Mouse (Mus musculus) heart, postnatal 14 days (tissue): Measurements from ENCODE around the gene Bri3. TPM values are rescaled to one million over a fixed set of nuclear protein-coding genes. Genes with fewer than 3 reads are reported as not detected.

ENCODE experiments used
- DNase-seq, 2 experiments: peaks; one replicate each; pipeline ENCODE4 v3.0.0; 2021 to 2022
- intact Hi-C: fragments of 180-260 bp; cut with DNase I; formaldehyde crosslinking; loops from one replicate; pipeline ENCODE4 v1.15.1; 2025
- total RNA-seq, 2 experiments: library from RNA; stranded (reverse); gene quantifications; 2 replicates each; pipeline ENCODE4 v1.2.3; 2021

The Bri3 gene
- total RNA-seq, 2 experiments from 2014 or later = 125 to 128 TPM

- no peak for DNase-seq
- intact Hi-C loops = no loop called here
Measured at GRCm38 (mm10) chr5:144383936-144384335, 139.7 kb downstream of the Bri3 start.

DNA sequence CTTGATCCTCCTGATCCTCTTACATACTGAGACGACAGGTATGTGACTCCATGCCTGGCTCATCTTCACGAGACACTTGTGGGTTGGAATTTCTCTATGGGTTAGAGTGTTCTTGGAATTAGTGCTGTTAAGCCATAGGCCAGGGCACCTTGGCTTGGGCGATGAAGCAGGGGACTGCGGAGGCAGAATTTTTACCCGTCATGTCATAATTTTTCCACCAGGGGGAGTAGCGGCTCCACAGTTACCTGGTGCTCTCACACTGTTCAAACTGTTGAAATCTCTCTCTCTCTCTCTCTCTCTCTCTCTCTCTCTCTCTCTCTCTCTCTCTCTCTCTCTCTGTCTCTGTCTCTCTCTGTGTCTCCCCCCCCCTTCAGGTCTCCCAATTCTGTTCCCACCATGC lies 143.6 kb downstream of the Bri3 start:
- intact Hi-C loops = loop anchor here (2.0 kb wide), 1 partner anchor 347 kb away; no protein-coding TSS in a partner anchor

DNA sequence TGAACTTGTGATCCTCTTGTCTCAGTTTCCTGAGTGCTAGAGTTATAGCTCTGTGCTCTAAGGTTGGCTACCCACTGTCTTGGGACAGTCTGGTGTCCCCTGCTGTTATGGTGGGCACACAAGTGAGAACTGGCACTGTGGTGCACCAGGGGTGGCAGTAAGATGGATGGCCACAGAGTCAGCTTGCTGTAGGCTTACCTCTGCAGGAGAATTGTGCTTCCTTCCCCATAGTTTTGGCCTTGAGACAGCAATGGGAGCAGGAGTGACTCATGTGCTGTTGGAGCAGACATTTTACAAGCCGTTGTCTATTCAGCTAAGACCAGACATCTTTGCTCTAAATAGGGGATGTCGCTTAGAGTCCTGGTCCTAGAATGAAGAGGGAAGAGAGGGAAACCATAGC lies 149.9 kb downstream of the Bri3 start:
- DNase-seq = no peak
- intact Hi-C loops = no loop called here

More for the DNA sequence above, 143.6 kb downstream of the Bri3 start:
- peak; percentile 44 to 70 for DNase-seq

GRCm38 (mm10) chr5:144397566-144397965 lies 153.3 kb downstream of the Bri3 start:
- intact Hi-C loops = no loop called here
- DNase-seq = no peak

- intact Hi-C loops = no loop called here
Measured at GRCm38 (mm10) chr5:144400821-144401220, 156.6 kb downstream of the Bri3 start.

DNA sequence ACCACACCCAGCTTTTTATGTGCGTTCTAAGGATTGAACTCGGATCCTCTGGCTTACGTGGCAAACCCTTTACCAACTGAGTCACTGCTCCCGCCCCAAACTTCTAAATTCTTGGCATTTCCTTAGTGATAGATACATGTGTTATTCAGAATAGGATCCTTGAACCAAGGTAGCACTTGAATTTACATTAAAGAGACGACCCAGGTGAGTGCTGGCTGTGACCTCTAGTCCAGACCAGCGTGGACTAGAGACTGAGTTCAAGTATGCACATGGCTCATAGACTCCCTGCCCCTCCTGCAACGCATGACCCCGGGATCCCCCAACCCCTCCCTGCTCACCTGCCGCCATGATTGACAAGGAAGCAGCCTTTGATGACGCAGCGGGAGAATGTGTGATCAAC lies 162.0 kb downstream of the Bri3 start:
- intact Hi-C loops = no loop called here
- no peak for DNase-seq

More at GRCm38 (mm10) chr5:144400821-144401220, 156.6 kb downstream of the Bri3 start:
- no peak for DNase-seq

- intact Hi-C loops = no loop called here
- DNase-seq = no peak
Measured at GRCm38 (mm10) chr5:144410666-144411065, 166.4 kb downstream of the Bri3 start.

- intact Hi-C loops = no loop called here
Measured at GRCm38 (mm10) chr5:144411702-144412101, 167.5 kb downstream of the Bri3 start.

GRCm38 (mm10) chr5:144412781-144413180 lies 168.5 kb downstream of the Bri3 start:
- intact Hi-C loops = no loop called here
- DNase-seq = no peak

More at GRCm38 (mm10) chr5:144411702-144412101, 167.5 kb downstream of the Bri3 start:
- DNase-seq = peak in 1 of 2 experiments; percentile 1

DNA sequence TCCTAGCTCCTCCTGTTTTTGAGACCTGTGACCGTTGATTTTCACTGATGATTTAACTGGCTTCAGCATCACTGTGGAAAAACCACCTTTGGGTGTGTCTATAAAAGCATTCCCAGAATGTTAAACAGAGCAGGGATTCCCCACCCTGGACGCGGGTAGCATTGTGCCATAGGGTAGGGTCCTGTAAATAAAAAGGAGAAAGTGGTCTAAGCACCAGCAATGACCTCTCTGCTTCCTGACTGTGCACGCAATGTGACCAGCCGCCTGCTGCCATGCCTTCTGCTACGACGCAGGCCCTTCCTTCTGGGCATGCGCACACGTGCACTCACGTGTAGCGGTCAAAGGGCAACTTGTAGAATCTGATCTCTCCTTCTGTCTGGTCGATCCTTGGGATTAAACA lies 174.2 kb downstream of the Bri3 start:
- intact Hi-C loops = no loop called here
- no peak for DNase-seq

- intact Hi-C loops = no loop called here
- no peak for DNase-seq
Measured at GRCm38 (mm10) chr5:144420001-144420400, 175.8 kb downstream of the Bri3 start.

DNA sequence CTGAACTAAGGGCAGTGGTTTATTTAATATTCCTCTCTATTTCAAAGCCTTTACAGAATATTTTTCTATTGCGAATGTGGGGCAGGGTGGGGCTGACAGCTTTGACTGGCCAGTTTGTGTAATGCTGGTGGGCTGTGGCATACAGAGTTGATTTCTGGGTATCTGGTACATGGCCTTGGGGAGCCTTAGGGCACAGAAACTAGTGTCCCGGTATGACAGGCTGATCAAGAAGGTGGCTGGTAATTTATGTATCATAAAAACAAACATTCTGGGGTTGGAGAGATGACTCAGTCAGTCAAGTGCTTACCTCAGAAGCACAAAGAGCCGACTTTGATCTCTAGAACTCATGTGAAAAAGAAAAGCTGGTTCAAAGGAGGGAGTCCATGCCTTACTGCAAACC lies 182.5 kb downstream of the Bri3 start:
- intact Hi-C loops = no loop called here
- DNase-seq = no peak

DNA sequence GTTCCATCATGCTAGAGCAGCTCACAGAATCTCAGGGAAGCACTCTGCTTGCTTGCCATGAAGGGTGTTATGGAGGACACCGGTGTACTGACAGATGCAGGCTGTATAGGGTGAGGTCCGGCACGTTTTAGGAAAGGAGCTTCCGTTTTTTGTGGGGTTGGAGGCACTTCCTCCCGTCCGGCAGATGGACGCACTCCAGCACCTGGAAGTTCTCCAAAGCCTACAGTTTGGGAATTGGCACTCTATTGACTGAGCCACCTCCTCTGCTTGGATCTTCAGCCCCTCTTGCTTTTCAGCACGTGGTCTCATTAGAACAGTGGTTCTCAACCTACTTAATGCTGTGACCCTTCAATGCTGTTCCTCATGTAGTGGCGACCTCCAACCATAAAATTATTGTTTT lies 183.6 kb downstream of the Bri3 start:
- DNase-seq = no peak
- intact Hi-C loops = no loop called here

DNA sequence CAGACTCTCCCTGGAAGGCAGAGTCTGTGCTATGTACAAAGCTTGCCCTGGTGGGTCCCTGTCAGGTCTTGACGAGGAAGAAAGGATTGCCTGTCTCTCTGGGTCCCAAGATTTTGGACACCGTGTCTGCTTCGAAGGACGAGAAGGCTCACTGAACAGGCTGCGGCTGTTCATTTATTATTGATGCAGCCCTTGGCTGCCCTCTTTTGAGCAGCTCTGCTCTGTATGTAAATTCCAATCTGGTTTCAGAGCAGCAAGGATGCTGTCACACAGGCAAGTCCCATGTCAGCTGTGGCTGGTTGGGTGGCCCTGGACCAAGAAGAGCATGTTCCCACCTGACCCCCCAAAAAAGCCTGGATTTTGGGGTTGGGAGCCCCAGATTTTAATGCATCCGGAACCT lies 187.2 kb downstream of the Bri3 start:
- intact Hi-C loops = no loop called here

DNA sequence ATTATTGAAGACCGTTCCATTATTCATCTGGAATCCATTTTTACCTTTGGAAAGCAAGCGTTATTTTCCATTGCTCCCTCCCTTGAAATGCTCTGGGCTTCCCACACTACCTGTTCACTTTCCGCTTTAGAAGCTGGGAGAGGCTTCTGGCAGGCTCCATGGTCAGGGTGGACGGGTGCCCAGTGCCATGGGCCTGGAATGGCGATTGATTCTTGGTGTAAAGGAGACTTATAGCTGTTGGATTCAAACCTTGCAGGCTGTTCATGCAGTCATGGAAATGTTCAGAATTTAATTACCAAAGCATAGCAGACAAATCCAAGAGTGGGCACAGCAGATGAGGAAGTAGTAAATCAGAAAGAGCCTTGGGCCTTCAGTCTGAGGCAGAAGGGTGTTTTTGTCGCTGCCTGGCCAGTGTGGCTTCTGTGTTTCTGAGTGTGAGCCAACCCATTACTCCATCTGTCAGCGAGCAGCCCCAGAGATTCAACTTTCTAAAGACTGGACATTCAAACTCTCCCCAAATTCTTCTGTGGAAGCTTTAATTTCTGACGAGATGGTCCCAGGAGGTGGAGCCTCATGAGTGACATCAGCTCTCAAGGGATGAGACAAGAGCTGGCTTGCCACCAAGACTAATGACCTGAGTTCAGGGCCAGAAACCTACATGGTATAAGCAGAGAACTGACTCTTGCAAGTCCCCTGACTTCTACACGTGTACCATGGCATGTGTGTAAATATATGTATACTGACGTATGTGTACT lies 195.2 kb downstream of the Bri3 start:
- no peak for DNase-seq
- intact Hi-C loops = no loop called here

More for the DNA sequence above, 187.2 kb downstream of the Bri3 start:
- DNase-seq = no peak

- intact Hi-C loops = no loop called here
- DNase-seq = no peak
Measured at GRCm38 (mm10) chr5:144441831-144442271, 197.6 kb downstream of the Bri3 start.

DNA sequence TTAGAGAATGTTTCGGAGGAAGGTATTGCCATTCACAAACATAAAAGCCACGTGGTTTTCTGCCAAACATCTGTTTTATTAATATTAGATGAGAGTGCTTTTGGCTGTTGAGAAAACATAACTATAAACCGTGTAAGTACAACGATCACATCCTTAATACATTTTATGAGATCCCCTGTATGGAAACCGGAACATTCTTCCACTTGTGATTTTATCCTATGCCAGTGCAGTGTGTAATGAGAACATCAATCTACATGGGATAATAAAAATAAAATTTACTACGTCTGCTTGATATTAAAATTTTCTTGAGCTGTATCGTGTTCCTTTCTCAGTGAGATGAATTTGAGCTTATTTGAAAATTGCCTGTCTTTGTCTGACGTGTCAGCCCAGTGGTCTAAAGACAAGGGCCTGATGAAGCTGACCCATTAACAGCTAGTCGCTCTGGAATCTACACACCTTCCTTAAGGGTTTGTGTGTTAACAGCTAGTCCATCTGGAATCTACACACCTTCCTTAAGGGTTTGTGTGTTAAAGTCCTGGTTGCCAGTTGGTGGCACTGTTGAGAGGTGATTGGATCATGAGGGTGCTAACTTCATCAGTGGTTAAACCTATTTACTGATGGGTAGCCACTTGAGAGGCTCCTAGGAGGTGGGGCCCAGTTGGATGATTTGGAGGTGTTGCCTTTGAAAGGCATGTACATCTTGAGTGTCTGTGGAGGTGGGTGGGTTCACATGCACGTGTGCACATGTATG lies 202.4 kb downstream of the Bri3 start:
- intact Hi-C loops = no loop called here
- DNase-seq = no peak

DNA sequence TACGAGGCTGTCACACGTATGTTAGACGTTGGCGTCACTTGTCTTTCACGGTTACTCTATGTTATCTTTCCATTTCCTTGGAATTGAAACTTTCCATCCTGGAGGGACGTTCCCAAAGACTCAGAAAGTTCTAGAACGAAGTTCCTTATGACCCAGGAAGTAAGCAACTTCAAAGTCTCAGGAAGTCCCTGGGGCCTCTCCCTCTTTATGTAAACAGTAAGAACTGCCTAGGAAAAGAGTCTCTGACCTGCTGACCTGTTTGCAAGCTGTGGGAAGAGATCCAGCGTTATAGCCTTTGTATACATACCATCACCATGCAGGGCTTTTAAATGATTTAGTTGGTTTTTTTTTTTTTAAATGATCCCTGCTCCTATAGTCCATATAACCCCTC lies 203.0 kb downstream of the Bri3 start:
- no peak for DNase-seq

GRCm38 (mm10) chr5:144447975-144448374 lies 203.7 kb downstream of the Bri3 start:
- DNase-seq = no peak
- intact Hi-C loops = no loop called here

More for the DNA sequence above, 203.0 kb downstream of the Bri3 start:
- intact Hi-C loops = no loop called here

DNA sequence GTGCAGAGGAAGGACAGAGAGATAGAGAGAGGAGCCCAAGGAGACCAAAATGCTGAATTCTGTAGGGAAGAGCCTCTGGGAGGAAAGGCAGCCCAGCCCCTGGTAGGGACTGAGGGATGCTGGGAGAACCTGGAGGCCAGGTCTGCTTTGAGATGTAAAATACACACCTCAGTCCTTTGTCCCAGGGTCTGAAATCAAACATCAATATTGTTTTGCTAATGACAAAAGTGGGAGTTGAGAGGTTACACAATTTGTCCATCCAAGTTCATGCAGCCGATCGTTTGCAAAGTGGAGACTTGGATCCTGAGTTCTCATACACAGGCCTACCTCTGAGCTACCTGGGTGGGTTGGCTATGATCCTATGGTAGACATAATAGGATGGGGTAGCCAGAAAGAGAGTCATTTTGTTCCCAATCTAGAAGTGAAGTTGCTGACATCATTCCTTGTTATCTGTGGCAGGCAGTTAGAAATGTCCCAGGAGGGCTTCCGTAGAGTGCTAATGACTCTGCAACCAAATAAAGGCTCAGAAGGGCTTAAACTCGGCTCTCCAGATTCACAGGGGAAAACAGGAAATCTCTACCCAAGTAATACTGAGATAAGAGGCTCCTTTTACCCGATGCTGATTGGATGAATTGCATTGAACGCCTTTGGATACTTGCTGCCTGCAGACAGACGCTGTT lies 208.7 kb downstream of the Bri3 start:
- DNase-seq = no peak
- intact Hi-C loops = no loop called here

DNA sequence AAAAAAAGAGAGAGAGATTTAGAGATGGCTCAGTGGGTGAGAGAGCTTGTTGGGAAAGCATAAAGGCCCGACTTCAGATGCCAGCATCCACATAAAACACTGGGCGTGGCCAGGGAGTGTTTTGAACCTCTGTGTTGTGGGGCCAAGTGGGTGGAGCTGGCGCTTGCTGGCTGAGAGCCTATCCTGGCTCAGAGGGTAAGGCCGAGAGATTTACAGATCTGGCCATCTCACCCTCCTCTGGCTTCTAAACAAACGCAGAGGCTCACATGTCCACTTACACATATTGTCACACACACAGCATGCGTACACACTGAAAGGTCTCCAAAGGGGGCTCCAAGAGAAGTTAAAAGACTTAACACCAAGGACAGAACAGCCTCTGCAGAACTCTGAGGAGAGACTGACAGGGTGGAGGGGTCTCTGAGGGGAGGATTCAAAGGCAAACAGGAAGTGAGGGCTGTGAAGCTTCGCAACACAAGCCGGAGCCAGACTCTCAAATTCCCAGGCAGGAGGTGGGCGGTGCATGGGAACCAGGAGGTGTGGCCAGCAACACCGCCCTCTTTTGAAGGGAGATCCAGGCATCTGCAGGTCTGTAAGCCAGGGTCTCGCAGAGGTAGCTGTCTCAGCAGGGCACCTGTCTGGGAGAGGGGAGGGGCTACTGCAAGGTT lies 213.5 kb downstream of the Bri3 start:
- intact Hi-C loops = no loop called here

More for the DNA sequence above, 213.5 kb downstream of the Bri3 start:
- DNase-seq = no peak
